Mouse (Mus musculus) small intestine, adult 2 months (tissue): Measurements from ENCODE around the gene Tcf7l1. TPM values are rescaled to one million over a fixed set of nuclear protein-coding genes. Genes with fewer than 3 reads are reported as not detected.

Experiments
- H3K27ac ChIP-seq: fragments of 200-500 bp; 2 replicates; pipeline ENCODE4 v1.5.1; 2012; ENCODE audit warnings: low read depth, low read length, control low read depth, inconsistent platforms; ENCODE audit not compliant: insufficient read depth
- H3K27me3 ChIP-seq: fragments of 200-500 bp; 2 replicates; pipeline ENCODE4 v1.6.1; 2012; ENCODE audit warnings: mild to moderate bottlenecking, moderate library complexity, low read length, inconsistent platforms; ENCODE audit not compliant: control insufficient read depth, insufficient read depth
- H3K36me3 ChIP-seq: fragments of 200-500 bp; 2 replicates; pipeline ENCODE4 v1.6.1; 2012; ENCODE audit warnings: mild to moderate bottlenecking, low read length, control low read depth, inconsistent platforms; ENCODE audit not compliant: control insufficient read depth, insufficient read depth
- H3K4me1 ChIP-seq: fragments of 200-500 bp; 2 replicates; pipeline ENCODE4 v1.6.1; 2012; ENCODE audit warnings: low read length, inconsistent platforms, mixed read lengths; ENCODE audit not compliant: control insufficient read depth, insufficient read depth, insufficient read length
- H3K4me3 ChIP-seq: fragments of 200-500 bp; 2 replicates; pipeline ENCODE4 v1.5.1; 2012; ENCODE audit warnings: low read depth, mild to moderate bottlenecking, control low read depth, inconsistent platforms, low read length, moderate library complexity
- CTCF ChIP-seq: fragments of 200-500 bp; IDR thresholded peaks from 2 replicates; pipeline ENCODE4 v1.5.1; 2012; ENCODE audit warnings: low read depth, mild to moderate bottlenecking, control low read depth, inconsistent platforms, low read length, moderate library complexity, mixed read lengths; ENCODE audit not compliant: insufficient replicate concordance, insufficient read length; ENCODE audit errors: extremely low read depth
- POLR2A ChIP-seq: fragments of 200-500 bp; IDR thresholded peaks from 2 replicates; pipeline ENCODE4 v1.6.1; 2012; ENCODE audit warnings: low read depth, mild to moderate bottlenecking, control low read depth, inconsistent platforms, low read length, moderate library complexity
- WGBS: fragments of 180-500 bp; shearing (Covaris S2); methylation state at CpG from one replicate; pipeline ENCODE4 v1.1.7; 2018; 5-methylcytosine and 5-hydroxymethylcytosine counted together
- polyA plus RNA-seq: library from polyadenylated mRNA; depleted of rRNA; stranded (reverse); fragments of >200 nt; gene quantifications from 2 replicates; pipeline ENCODE4 v1.2.3, GENCODE M21; 2012

The Tcf7l1 gene
- polyA plus RNA-seq, 1 experiment = 4.7 TPM

- H3K36me3 ChIP-seq = no peaks in the 10 kb centered on the region
- TF ChIP-seq CTCF = no peak
- TF ChIP-seq POLR2A = no peak
- no peaks in the 10 kb centered on the region for H3K4me1 ChIP-seq
- no peak overlapping the region for H3K27ac ChIP-seq
- 81% methylated on average over 14 of the region's 14 CpGs for WGBS
- H3K4me3 ChIP-seq = no peak overlapping the region
- H3K27me3 ChIP-seq = no peaks in the 10 kb centered on the region
Observed at GRCm38 (mm10) chr6:72729831-72730559, 59.1 kb downstream of the Tcf7l1 start.

DNA sequence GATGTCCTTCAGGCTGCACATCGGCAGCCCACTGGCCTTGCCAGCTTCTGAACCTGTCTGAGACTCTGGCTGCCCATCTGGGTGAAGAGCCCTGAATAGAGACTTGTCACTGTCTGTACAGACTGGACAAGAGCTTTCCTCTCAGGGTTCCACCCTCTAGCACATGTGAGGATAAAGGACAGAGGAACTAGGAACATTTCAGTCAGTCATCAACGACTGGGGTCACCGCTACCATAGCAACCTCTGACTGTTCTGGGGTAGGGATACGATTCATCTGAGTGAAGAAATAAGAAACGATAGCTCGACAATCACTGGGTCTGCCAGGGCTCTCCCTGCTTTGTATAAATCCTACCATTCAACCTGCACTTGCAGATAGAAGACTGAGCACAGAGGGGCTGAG lies 61.2 kb downstream of the Tcf7l1 start:
- H3K4me1 ChIP-seq = no peaks in the 10 kb centered on the region
- TF ChIP-seq CTCF = no peak
- TF ChIP-seq POLR2A = no peak
- H3K36me3 ChIP-seq = no peaks in the 10 kb centered on the region
- no peak overlapping the region for H3K4me3 ChIP-seq
- 60% methylated on average over 6 of the region's 6 CpGs for WGBS
- no peak overlapping the region for H3K27ac ChIP-seq
- H3K27me3 ChIP-seq = no peaks in the 10 kb centered on the region

DNA sequence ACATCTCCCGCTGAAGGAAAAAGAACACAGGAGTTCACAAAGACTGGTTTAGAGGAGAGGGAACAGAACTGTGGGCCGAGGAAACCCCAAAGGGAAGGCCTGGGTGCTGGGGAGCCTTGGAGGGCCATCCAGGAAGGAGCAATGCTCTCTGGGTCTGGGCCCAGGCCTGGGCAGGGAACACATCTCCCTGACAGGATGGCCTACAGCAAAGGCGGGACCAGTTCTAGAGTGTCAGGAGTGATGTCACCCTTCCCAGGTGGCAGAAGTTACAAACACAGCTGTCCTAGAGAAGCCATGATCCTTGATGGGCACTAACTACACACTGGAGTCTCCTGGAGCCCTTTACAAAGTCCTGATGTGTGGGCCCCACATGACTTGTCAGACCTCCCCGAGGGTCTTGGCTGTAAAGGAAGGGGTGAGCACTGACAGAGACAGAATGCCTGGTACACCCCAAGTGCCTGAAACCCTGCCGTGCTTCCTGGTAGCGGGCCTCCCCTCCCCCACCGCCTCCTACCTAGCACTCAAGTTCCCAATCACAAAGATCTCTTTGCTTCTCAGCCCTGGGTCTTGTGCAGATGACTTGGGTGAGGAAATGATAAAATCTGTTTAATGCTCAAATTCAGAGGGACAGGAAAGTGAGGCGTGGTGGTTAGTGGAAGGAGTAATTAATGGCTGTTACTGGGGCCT lies 64.4 kb downstream of the Tcf7l1 start:
- no peak for TF ChIP-seq POLR2A
- TF ChIP-seq CTCF = no peak
- 60% methylated on average over 8 of the region's 8 CpGs for WGBS
- H3K4me1 ChIP-seq = 0 out of 2 replicates have a peak, but pooled peaks cover 2% of the 10 kb centered on the region
- no peaks in the 10 kb centered on the region for H3K36me3 ChIP-seq
- H3K27ac ChIP-seq = no peak overlapping the region
- no peaks in the 10 kb centered on the region for H3K27me3 ChIP-seq
- no peak overlapping the region for H3K4me3 ChIP-seq

DNA sequence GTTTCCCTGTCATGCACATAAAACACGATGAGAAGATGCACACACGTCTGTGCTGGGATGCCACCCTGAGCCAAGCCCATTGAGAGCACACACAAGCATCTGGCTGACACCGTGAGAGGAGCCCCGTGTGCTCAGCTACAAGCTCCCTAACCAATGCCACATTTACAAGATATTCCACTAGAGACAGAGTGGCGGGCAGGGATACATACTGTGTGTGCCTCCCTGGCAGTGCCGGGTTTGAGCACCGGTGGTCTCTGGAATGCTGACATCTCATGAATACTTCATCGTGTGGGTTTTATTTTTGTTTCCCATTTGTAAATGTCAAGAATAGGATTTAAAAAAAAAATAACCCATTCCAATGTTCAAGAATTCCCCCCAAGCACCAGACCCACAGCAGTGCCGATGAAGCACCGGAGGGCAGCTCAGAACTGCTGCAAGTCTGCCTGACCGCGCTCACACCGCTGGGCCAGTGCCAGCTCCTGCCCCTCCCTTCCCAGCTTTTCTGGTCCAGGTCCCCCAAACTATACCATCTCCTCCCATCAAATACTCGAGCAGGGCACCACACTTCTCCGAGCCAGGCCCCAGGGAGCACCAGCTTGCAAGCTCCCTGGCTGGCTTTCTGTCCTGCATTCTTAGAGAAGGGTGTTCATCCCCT lies 65.2 kb downstream of the Tcf7l1 start:
- no peak overlapping the region for H3K27ac ChIP-seq
- 83% methylated on average over 15 of the region's 15 CpGs for WGBS
- no peak overlapping the region for H3K4me3 ChIP-seq
- H3K27me3 ChIP-seq = no peaks in the 10 kb centered on the region
- 0 out of 2 replicates have a peak, but pooled peaks cover 2% of the 10 kb centered on the region for H3K4me1 ChIP-seq
- H3K36me3 ChIP-seq = no peaks in the 10 kb centered on the region
- TF ChIP-seq POLR2A (no peak), CTCF (no peak)

DNA sequence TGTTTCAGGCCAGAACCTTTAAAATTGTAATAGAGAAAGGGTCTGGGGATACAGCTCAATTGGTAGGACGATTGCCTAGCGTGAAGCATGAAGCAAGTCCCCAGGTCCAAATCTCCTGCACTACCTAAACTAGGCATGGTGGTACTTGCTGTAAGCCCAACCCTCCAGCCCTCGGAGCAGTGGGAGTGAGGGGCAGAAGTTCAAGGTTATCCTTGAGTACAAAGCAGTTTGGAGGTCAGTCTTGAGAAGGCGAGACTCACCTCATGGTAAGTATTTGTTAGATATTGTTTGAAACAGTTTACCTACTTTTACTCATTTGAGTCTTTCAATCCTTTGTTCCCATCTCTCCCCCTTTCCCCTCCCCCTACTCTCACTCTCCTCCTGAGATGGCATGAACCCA lies 65.9 kb downstream of the Tcf7l1 start:
- WGBS = 78% methylated on average over 4 of the region's 4 CpGs
- H3K4me3 ChIP-seq = no peak overlapping the region
- H3K27ac ChIP-seq = no peak overlapping the region
- H3K27me3 ChIP-seq = no peaks in the 10 kb centered on the region
- TF ChIP-seq POLR2A (no peak), CTCF (no peak)
- H3K4me1 ChIP-seq = 0 out of 2 replicates have a peak, but pooled peaks cover 2% of the 10 kb centered on the region
- no peaks in the 10 kb centered on the region for H3K36me3 ChIP-seq

- WGBS = 63% methylated on average over 3 of the region's 3 CpGs
- Histone ChIP-seq H3K4me3 (no peak overlapping the region), H3K27me3 (no peaks in the 10 kb centered on the region), H3K36me3 (no peaks in the 10 kb centered on the region), H3K4me1 (0 out of 2 replicates have a peak, but pooled peaks cover 2% of the 10 kb centered on the region), H3K27ac (no peak overlapping the region)
- TF ChIP-seq POLR2A (no peak), CTCF (no peak)
Observed at GRCm38 (mm10) chr6:72720852-72721251, 68.2 kb downstream of the Tcf7l1 start.

- TF ChIP-seq CTCF (no peak), POLR2A (no peak)
- 39% methylated on average over 4 of the region's 4 CpGs for WGBS
- Histone ChIP-seq H3K36me3 (no peaks in the 10 kb centered on the region), H3K4me1 (peaks cover 6% of the 10 kb centered on the region; the same call in 1 of the 2 replicates), H3K27ac (no peak overlapping the region), H3K4me3 (no peak overlapping the region), H3K27me3 (no peaks in the 10 kb centered on the region)
Observed at GRCm38 (mm10) chr6:72714726-72715125, 74.3 kb downstream of the Tcf7l1 start.
